Mouse (Mus musculus) gastrocnemius, adult 2 months (tissue): Measurements from ENCODE around the gene Ddx54. TPM values are rescaled to one million over a fixed set of nuclear protein-coding genes. Genes with fewer than 3 reads are reported as not detected.

Experiments
- DNase-seq: peaks from one replicate; pipeline ENCODE4 v3.0.0; 2022
- H3K27ac ChIP-seq: fragments of 200-600 bp; 2 replicates; pipeline ENCODE4 v1.8.1; 2022; ENCODE audit warnings: mild to moderate bottlenecking
- H3K4me3 ChIP-seq: fragments of 200-600 bp; 2 replicates; pipeline ENCODE4 v1.8.1; 2022; ENCODE audit warnings: mild to moderate bottlenecking, moderate library complexity
- CTCF ChIP-seq: fragments of 200-600 bp; IDR thresholded peaks from 2 replicates; pipeline ENCODE4 v1.8.1; 2022; ENCODE audit warnings: antibody characterized with exemption, mild to moderate bottlenecking, moderate library complexity
- intact Hi-C: fragments of 180-260 bp; cut with DNase I; formaldehyde crosslinking; loops from one replicate; pipeline ENCODE4 v1.15.1; 2025
- total RNA-seq, 2 experiments: library from RNA; stranded (reverse); gene quantifications; 2 replicates each; pipeline ENCODE4 v1.2.3; 2021

Ddx54 gene
- total RNA-seq, 2 experiments from 2014 or later: 16.9 to 17.7 TPM

GRCm38 (mm10) chr5:120570289-120570897, 42.1 kb upstream of the Ddx54 start:
- no peak for DNase-seq
- TF ChIP-seq CTCF: no peak
- intact Hi-C loops: no loop called here
- Histone ChIP-seq H3K27ac (peak overlapping the region; percentile 86), H3K4me3 (no peak overlapping the region)

GRCm38 (mm10) chr5:120571056-120571740, 41.3 kb upstream of the Ddx54 start:
- no peak for TF ChIP-seq CTCF
- Histone ChIP-seq H3K4me3 (peak overlapping the region; percentile 32), H3K27ac (peak overlapping the region; percentile 86)
- intact Hi-C loops: no loop called here
- DNase-seq: peak; percentile 51

GRCm38 (mm10) chr5:120574469-120575063, 38.0 kb upstream of the Ddx54 start:
- intact Hi-C loops: no loop called here
- no peak for DNase-seq
- Histone ChIP-seq H3K27ac (peak overlapping the region; percentile 38; the same call in 1 of the 2 replicates), H3K4me3 (no peak overlapping the region)
- no peak for TF ChIP-seq CTCF

- DNase-seq: peak; percentile 64
- intact Hi-C loops: no loop called here
- Histone ChIP-seq H3K4me3 (no peak overlapping the region), H3K27ac (peak overlapping the region; percentile 94)
- TF ChIP-seq CTCF: no peak
These were observed 35.7 kb upstream of the Ddx54 start for GRCm38 (mm10) chr5:120576781-120577301.

GRCm38 (mm10) chr5:120577935-120578441, 34.6 kb upstream of the Ddx54 start:
- intact Hi-C loops: no loop called here
- peak; percentile 35; the same call in 1 of the 2 replicates for TF ChIP-seq CTCF
- Histone ChIP-seq H3K27ac (peak overlapping the region; percentile 94), H3K4me3 (no peak overlapping the region)
- DNase-seq: peak; percentile 63

- Histone ChIP-seq H3K4me3 (peak overlapping the region; percentile 65), H3K27ac (peak overlapping the region; percentile 94)
These were observed 33.9 kb upstream of the Ddx54 start for GRCm38 (mm10) chr5:120578504-120579081.

GRCm38 (mm10) chr5:120579211-120579897, 33.2 kb upstream of the Ddx54 start:
- peak; percentile 89 for DNase-seq
- peak overlapping the region; percentile 65 for H3K4me3 ChIP-seq
- intact Hi-C loops: loop anchor here (1.0 kb wide), 1 partner anchor 17 kb away; no protein-coding TSS in a partner anchor
- peak overlapping the region; percentile 94 for H3K27ac ChIP-seq
- TF ChIP-seq CTCF: no peak

More at GRCm38 (mm10) chr5:120578504-120579081, 33.9 kb upstream of the Ddx54 start:
- intact Hi-C loops: loop anchor here (1.0 kb wide), 1 partner anchor 16 kb away; no protein-coding TSS in a partner anchor
- TF ChIP-seq CTCF: no peak
- DNase-seq: peak; percentile 76

GRCm38 (mm10) chr5:120579898-120580626, 32.5 kb upstream of the Ddx54 start:
- Histone ChIP-seq H3K27ac (peak overlapping the region; percentile 94), H3K4me3 (peak overlapping the region; percentile 65)
- intact Hi-C loops: loop anchor here (1.0 kb wide), 1 partner anchor 18 kb away; no protein-coding TSS in a partner anchor
- DNase-seq: peak; percentile 9
- TF ChIP-seq CTCF: no peak

GRCm38 (mm10) chr5:120582002-120582401, 30.5 kb upstream of the Ddx54 start:
- Histone ChIP-seq H3K4me3 (0 out of 2 replicates have a peak overlapping the region, but pooled peaks have one; percentile 13), H3K27ac (peak overlapping the region; percentile 61)
- peak; percentile 8 for DNase-seq
- intact Hi-C loops: no loop called here
- TF ChIP-seq CTCF: no peak

- TF ChIP-seq CTCF: no peak
- no peak overlapping the region for H3K4me3 ChIP-seq
- DNase-seq: no peak
- intact Hi-C loops: no loop called here
- H3K27ac ChIP-seq: peak overlapping the region; percentile 61
These were observed 29.0 kb upstream of the Ddx54 start for GRCm38 (mm10) chr5:120583511-120583910.

- no peak for TF ChIP-seq CTCF
- no peak for DNase-seq
- intact Hi-C loops: loop anchor here (5.0 kb wide), 1 partner anchor 73 kb away; the partner anchor contains the start of gene Slc8b1
- H3K4me3 ChIP-seq: no peak overlapping the region
- 0 out of 2 replicates have a peak overlapping the region, but pooled peaks have one; percentile 25 for H3K27ac ChIP-seq
These were observed 27.6 kb upstream of the Ddx54 start for GRCm38 (mm10) chr5:120584968-120585367.
